Mouse (Mus musculus) lung, embryonic 15.5 days (tissue): ENCODE measurements around the gene Txlna. TPM values are rescaled to one million over a fixed set of nuclear protein-coding genes. Genes with fewer than 3 reads are reported as not detected.
A peak's percentile ranks its signal among the peaks of the same experiment; 100 is the strongest.

Source experiments
- ATAC-seq: fragments of 200-750 bp; cut with Nextera tagmentation; 2 replicates; pipeline ENCODE4 v1.8.0; 2017; ENCODE audit warnings: moderate number of reproducible peaks, borderline replicate concordance; ENCODE audit not compliant: low FRiP score, low TSS enrichment; ENCODE audit errors: extremely low read depth
- H3K27ac ChIP-seq: fragments of 300-500 bp; sonication (generic); 2 replicates; pipeline ENCODE4 v1.5.1; 2015; ENCODE audit warnings: moderate library complexity, mild to moderate bottlenecking, inconsistent platforms
- H3K27me3 ChIP-seq: fragments of 300-500 bp; sonication (generic); 2 replicates; pipeline ENCODE4 v1.6.1; 2015; ENCODE audit warnings: inconsistent platforms
- H3K36me3 ChIP-seq: fragments of 300-500 bp; sonication (generic); 2 replicates; pipeline ENCODE4 v1.6.1; 2015; ENCODE audit warnings: inconsistent platforms
- H3K4me1 ChIP-seq: fragments of 300-500 bp; sonication (generic); 2 replicates; pipeline ENCODE4 v1.6.1; 2015; ENCODE audit warnings: inconsistent platforms
- H3K4me2 ChIP-seq: fragments of 300-500 bp; sonication (generic); 2 replicates; pipeline ENCODE4 v1.6.1; 2015; ENCODE audit warnings: inconsistent platforms, mild to moderate bottlenecking, moderate library complexity
- H3K4me3 ChIP-seq: fragments of 300-500 bp; sonication (generic); 2 replicates; pipeline ENCODE4 v1.5.1; 2015; ENCODE audit warnings: mild to moderate bottlenecking, inconsistent platforms
- H3K9ac ChIP-seq: fragments of 300-500 bp; sonication (generic); 2 replicates; pipeline ENCODE4 v1.6.1; 2015; ENCODE audit warnings: inconsistent platforms
- H3K9me3 ChIP-seq: fragments of 300-500 bp; sonication (generic); 2 replicates; pipeline ENCODE4 v1.6.1; 2016; ENCODE audit warnings: inconsistent platforms
- WGBS: fragments of 180-500 bp; shearing (Covaris S2); methylation state at CpG from one replicate; pipeline ENCODE4 v1.1.7; 2015; 5-methylcytosine and 5-hydroxymethylcytosine counted together
- polyA plus RNA-seq: library from polyadenylated mRNA; unstranded; fragments of >200 nt; fragmentation: Nextera tagmentation; extraction: Ambion mirVana; gene quantifications from 2 replicates; pipeline ENCODE4 v1.2.1, GENCODE M21; 2015

Txlna gene
- polyA plus RNA-seq, 1 experiment from 2014 or later: 86.8 TPM

DNA sequence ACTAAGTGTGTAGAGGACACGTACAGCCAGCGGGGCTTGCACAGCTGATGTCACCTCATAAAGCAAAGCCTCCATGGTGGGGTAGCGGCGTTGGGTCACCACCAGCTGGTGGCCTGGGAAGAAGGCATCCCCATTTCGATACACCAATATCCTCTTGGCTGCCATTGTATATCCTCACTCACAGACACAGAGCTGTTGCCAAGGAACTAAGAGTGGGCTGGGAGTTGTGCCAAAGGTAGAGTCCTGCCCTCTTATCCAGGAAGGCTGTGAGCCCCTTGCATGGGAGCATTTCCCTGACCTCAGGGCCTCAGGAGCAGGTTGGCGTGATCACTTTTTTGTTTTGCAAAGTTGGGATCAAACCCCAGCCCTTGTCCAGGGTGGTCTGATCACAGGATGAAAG lies 26.8 kb downstream of the Txlna start, which contains the start of gene Dcdc2b:
TSS of gene Dcdc2b (minus strand) at position 165 of the 400 bp plus-strand sequence.
- Histone ChIP-seq H3K36me3 (no peaks in the 10 kb centered on the region; the same call in none of the 2 replicates), H3K9me3 (no peaks in the 10 kb centered on the region), H3K4me1 (peaks cover 16% of the 10 kb centered on the region), H3K4me2 (no peak within 1 kb of the TSS), H3K9ac (no peak within 1 kb of the TSS), H3K27ac (no peak within 1 kb of the TSS), H3K4me3 (no peak within 1 kb of the TSS), H3K27me3 (no peaks in the 10 kb centered on the region)
- no peak for ATAC-seq
- 62% methylated on average over 6 of the region's 6 CpGs for WGBS

DNA sequence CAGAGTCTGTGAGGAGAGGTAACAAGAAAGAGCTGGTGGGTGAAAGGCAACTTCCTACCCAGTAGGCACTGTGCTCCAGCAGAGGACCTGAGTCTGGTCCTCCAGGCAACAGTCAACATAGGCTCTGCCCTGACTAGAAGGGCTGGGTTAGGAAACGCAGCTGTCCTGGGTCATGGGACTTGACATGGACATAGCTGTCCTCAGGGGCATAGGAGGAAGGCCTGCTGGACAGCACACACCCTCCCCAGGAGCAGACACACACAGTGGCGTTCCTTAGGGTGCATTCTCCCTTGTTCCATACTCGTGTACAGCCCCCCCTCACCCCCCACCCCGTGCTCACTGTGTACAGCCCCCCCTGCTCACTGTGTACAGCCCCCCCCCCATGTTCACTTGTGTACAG lies 30.4 kb downstream of the Txlna start:
- Histone ChIP-seq H3K27me3 (no peaks in the 10 kb centered on the region), H3K27ac (no peak overlapping the region), H3K36me3 (peaks cover 26% of the 10 kb centered on the region), H3K9ac (no peak overlapping the region), H3K4me3 (no peak overlapping the region), H3K9me3 (no peaks in the 10 kb centered on the region), H3K4me1 (peaks cover 10% of the 10 kb centered on the region; the same call in 1 of the 2 replicates), H3K4me2 (no peak overlapping the region)
- ATAC-seq: 0 out of 2 replicates have a peak, but pooled peaks have one; percentile 4
- 66% methylated on average over 4 of the region's 4 CpGs for WGBS

DNA sequence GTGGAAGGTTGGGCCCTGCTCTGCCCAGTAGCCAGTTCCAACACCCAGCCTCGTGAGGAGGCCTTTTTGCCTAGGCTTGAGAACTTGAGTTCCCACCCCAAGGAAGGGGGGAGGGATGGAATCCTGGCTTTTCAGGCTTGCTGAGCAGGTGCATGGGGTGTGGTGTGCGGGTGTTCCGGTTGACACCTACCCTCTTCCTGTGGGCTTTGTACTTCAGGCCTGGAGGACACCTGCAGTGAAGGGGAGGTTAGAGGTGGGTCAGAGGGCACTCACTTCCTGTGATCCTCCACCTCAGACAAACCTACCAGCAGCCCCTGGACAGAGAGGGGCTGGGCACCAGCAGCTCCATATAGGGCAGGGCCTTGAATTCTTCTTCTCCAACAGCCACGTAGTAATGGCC lies 30.8 kb downstream of the Txlna start:
- no peak overlapping the region for H3K9ac ChIP-seq
- H3K4me1 ChIP-seq: peaks cover 10% of the 10 kb centered on the region; the same call in 1 of the 2 replicates
- peaks cover 30% of the 10 kb centered on the region for H3K36me3 ChIP-seq
- H3K4me3 ChIP-seq: no peak overlapping the region
- no peaks in the 10 kb centered on the region for H3K27me3 ChIP-seq
- H3K9me3 ChIP-seq: no peaks in the 10 kb centered on the region
- no peak overlapping the region for H3K27ac ChIP-seq
- ATAC-seq: peak; percentile 20; the same call in 1 of the 2 replicates
- no peak overlapping the region for H3K4me2 ChIP-seq
- WGBS: 81% methylated on average over 4 of the region's 4 CpGs

- 0 out of 2 replicates have a peak, but pooled peaks have one; percentile 19 for ATAC-seq
These were observed 31.7 kb downstream of the Txlna start for GRCm38 (mm10) chr4:129609139-129609631.

GRCm38 (mm10) chr4:129608426-129609025 lies 32.3 kb downstream of the Txlna start:
- H3K36me3 ChIP-seq: peaks cover 45% of the 10 kb centered on the region
- peak; percentile 68; the same call in 1 of the 2 replicates for ATAC-seq
- H3K4me3 ChIP-seq: no peak overlapping the region
- 0 out of 2 replicates have a peak, but pooled peaks cover under 1% of the 10 kb centered on the region for H3K4me1 ChIP-seq
- H3K9ac ChIP-seq: no peak overlapping the region
- WGBS: 30% methylated on average over 7 of the region's 7 CpGs
- H3K9me3 ChIP-seq: no peaks in the 10 kb centered on the region
- no peak overlapping the region for H3K4me2 ChIP-seq
- peak overlapping the region; percentile 13; the same call in 1 of the 2 replicates for H3K27ac ChIP-seq
- no peaks in the 10 kb centered on the region for H3K27me3 ChIP-seq

More at GRCm38 (mm10) chr4:129609139-129609631, 31.7 kb downstream of the Txlna start:
- H3K27ac ChIP-seq: no peak overlapping the region
- no peaks in the 10 kb centered on the region for H3K27me3 ChIP-seq
- H3K36me3 ChIP-seq: peaks cover 38% of the 10 kb centered on the region
- no peaks in the 10 kb centered on the region for H3K9me3 ChIP-seq
- no peak overlapping the region for H3K4me3 ChIP-seq
- H3K4me1 ChIP-seq: peaks cover 7% of the 10 kb centered on the region; the same call in 1 of the 2 replicates
- no peak overlapping the region for H3K9ac ChIP-seq
- no peak overlapping the region for H3K4me2 ChIP-seq
- 77% methylated on average over 12 of the region's 12 CpGs for WGBS

DNA sequence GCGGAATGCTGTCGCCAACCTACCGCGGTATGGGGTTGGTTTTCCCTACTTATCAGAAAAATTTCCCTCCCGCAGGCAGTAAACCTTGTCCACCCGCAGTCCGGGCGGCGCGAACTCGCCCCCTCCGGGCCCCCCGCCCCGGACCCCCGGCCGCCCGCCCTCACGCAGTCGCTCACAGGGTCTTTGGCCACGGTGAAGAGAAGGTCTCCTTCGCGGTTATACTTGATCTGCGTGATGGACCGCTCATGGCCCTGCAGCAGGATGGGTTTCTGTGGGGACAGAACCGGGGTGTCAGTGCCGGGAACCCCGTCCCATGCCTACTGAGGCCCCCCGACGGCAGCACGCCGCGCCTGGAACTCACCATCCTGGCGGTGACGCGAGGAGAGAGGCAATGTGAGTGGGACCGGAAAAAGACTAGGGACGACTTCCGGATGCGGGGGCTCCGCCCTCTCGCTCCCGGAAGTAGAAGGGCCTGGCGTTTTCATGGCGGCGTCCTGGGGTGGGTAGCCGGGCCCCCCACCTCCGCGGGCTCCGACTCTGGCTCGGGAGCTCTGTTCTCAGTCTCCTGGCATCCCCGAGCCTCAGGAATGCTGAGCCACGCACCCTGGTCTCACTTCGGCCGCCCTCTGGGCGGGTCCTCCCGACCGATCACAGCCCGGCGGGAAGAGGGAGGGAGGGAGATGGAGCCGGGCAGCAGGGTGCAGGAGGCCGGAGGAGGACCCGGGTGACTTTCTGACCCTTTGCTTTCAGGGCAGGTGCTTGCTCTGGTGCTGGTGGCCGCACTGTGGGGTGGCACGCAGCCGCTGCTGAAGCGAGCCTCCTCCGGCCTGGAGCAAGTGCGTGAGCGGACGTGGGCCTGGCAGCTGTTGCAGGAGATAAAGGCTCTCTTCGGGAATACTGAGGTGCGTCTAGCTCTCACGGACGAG lies 40.4 kb downstream of the Txlna start, which contains the start of the genes Eif3i and Tmem234:
TSS of gene Eif3i (minus strand) at position 416 of the 926 bp plus-strand sequence.
TSS of gene Tmem234 (plus strand) at position 436 of the 926 bp plus-strand sequence.
- no peaks in the 10 kb centered on the region for H3K27me3 ChIP-seq

DNA sequence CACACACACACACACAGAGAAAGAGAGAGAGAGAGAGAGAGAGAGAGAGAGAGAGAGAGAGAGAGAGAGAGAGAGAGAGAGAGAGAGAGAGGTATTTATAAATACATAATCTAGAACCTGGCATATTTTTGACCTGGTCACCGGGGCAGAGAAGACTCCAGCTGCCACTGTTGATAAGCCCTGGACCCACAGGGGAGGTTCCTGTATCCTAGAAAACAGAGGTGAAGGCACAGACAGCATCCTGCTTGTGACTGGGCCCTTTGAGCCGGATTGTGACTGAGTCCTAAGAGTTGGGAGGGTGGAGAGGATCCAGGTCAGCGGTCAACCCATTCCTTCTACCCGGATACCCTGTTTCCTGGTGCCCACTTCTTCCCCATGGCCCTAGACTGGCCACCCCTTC lies 52.0 kb downstream of the Txlna start:
- 76% methylated on average over 4 of the region's 4 CpGs for WGBS
- no peak overlapping the region for H3K9ac ChIP-seq
- H3K4me1 ChIP-seq: peaks cover 12% of the 10 kb centered on the region
- H3K4me2 ChIP-seq: no peak overlapping the region
- ATAC-seq: no peak
- no peaks in the 10 kb centered on the region for H3K27me3 ChIP-seq
- no peaks in the 10 kb centered on the region for H3K9me3 ChIP-seq
- peaks cover 33% of the 10 kb centered on the region for H3K36me3 ChIP-seq
- H3K27ac ChIP-seq: no peak overlapping the region
- H3K4me3 ChIP-seq: no peak overlapping the region

More for the DNA sequence above, 40.4 kb downstream of the Txlna start, which contains the start of the genes Eif3i and Tmem234:
- peaks cover 24% of the 10 kb centered on the region for H3K4me1 ChIP-seq
- peak within 1 kb of the TSS; percentile 64 for H3K4me3 ChIP-seq
- ATAC-seq: peak; percentile 87
- H3K9ac ChIP-seq: peak within 1 kb of the TSS; percentile 67
- no peaks in the 10 kb centered on the region for H3K9me3 ChIP-seq
- H3K27ac ChIP-seq: peak within 1 kb of the TSS; percentile 49
- H3K36me3 ChIP-seq: peaks cover 43% of the 10 kb centered on the region
- under 1% methylated on average over 70 of the region's 74 CpGs for WGBS
- H3K4me2 ChIP-seq: peak within 1 kb of the TSS; percentile 77

DNA sequence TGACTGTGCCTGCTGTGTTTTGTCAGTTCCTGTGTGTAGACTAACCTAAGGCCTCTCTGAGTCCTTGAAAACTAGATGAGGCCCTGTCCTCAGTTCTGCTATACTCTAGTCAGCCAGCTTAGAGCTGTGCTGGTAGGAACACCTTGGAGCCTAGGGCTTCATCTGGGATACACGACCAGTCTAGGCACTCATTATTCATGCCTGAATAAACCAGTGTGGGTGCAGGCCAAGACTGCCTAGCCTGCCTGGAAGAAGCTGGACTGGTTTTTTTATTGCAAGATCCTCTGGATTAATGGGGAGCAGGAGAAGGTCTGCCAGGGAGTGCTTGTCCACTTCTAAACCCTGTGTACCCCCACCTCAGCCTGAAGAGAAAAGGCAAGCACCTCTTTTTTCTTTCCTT lies 53.9 kb downstream of the Txlna start:
- no peak overlapping the region for H3K27ac ChIP-seq
- peaks cover 12% of the 10 kb centered on the region for H3K4me1 ChIP-seq
- 50% methylated on average over 1 of the region's 1 CpGs for WGBS
- ATAC-seq: no peak
- no peak overlapping the region for H3K9ac ChIP-seq
- no peaks in the 10 kb centered on the region for H3K27me3 ChIP-seq
- peaks cover 16% of the 10 kb centered on the region for H3K36me3 ChIP-seq
- H3K4me2 ChIP-seq: no peak overlapping the region
- no peak overlapping the region for H3K4me3 ChIP-seq
- H3K9me3 ChIP-seq: no peaks in the 10 kb centered on the region

GRCm38 (mm10) chr4:129585773-129586172 lies 55.1 kb downstream of the Txlna start:
- no peak overlapping the region for H3K27ac ChIP-seq
- WGBS: 79% methylated on average over 9 of the region's 9 CpGs
- H3K36me3 ChIP-seq: peaks cover 4% of the 10 kb centered on the region
- no peaks in the 10 kb centered on the region for H3K27me3 ChIP-seq
- no peak for ATAC-seq
- peaks cover 12% of the 10 kb centered on the region for H3K4me1 ChIP-seq
- H3K4me2 ChIP-seq: peak overlapping the region; percentile 83
- no peak overlapping the region for H3K9ac ChIP-seq
- no peak overlapping the region for H3K4me3 ChIP-seq
- no peaks in the 10 kb centered on the region for H3K9me3 ChIP-seq

DNA sequence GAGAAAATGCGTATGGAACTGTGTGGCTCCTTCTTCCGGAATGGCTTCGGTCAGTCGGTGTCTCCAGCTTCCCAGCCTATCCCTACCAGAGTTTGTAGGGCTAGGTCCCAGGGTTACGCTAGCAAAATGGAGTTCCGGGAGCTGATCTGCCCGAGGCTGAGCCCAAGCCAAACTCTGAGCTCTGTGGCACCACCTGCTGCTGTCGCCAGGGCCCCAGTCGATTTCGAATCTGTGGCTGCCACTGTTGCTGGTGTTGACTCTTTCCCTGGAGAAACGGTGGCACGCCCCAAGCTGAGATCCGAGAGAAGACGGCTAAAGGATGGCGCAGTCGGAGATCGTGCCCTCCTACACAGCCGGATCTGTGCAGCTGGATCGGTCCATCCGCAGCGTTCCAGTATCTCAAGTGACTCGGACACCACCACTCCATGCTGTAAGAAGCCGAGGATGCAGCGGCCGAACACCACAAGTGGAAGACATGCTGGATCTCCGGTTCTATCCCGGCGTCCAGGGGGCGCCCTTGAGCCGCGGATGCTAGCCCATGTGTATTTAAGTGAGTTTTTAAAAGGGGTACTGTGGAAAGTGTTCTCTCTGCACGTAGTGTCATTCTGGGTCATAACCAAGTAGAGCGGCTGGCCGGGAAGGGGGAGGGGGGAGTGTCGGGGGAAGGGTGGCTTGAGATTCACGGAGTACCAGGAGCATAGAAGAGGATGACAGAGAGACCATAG lies 55.8 kb downstream of the Txlna start:
- H3K27me3 ChIP-seq: no peaks in the 10 kb centered on the region
- H3K4me3 ChIP-seq: peak overlapping the region; percentile 48
- H3K36me3 ChIP-seq: no peaks in the 10 kb centered on the region
- H3K27ac ChIP-seq: peak overlapping the region; percentile 56
- H3K9ac ChIP-seq: peak overlapping the region; percentile 45
- no peaks in the 10 kb centered on the region for H3K9me3 ChIP-seq
- peaks cover 12% of the 10 kb centered on the region for H3K4me1 ChIP-seq
- peak; percentile 71; the same call in 1 of the 2 replicates for ATAC-seq
- WGBS: 1% methylated on average over 36 of the region's 36 CpGs
- H3K4me2 ChIP-seq: peak overlapping the region; percentile 83

DNA sequence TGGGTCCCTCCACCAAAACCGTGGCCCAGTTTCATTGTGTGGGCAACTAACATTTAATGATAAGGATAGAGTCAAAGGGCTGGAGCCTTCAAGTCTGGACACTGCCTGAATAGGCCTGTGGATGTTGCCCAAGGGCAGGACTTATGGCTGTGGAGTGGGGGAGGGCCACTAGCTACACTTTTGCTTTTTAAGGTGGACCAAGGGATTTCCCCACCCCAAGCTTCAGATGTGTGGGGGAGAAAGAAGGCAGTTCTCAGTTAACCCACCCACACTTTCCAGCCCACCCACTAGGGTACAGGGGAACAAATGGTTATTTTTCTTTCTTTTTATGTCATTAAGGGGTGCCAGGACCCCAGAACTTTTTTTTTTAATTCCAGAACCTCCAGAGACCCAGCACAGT lies 56.5 kb downstream of the Txlna start:
- no peak for ATAC-seq
- 70% methylated on average over 1 of the region's 1 CpGs for WGBS
- peak overlapping the region; percentile 83 for H3K4me2 ChIP-seq
- H3K9me3 ChIP-seq: no peaks in the 10 kb centered on the region
- H3K36me3 ChIP-seq: no peaks in the 10 kb centered on the region
- peaks cover 12% of the 10 kb centered on the region for H3K4me1 ChIP-seq
- H3K27me3 ChIP-seq: no peaks in the 10 kb centered on the region
- peak overlapping the region; percentile 48 for H3K4me3 ChIP-seq
- H3K9ac ChIP-seq: peak overlapping the region; percentile 45
- H3K27ac ChIP-seq: peak overlapping the region; percentile 56
